Mouse (Mus musculus): ENCODE measurements around the gene Mospd2. TPM values are rescaled to one million over a fixed set of nuclear protein-coding genes. Genes with fewer than 3 reads are reported as not detected.

Mospd2 gene
- total RNA-seq, 2 experiments from 2014 or later, result 18.8 to 19.9 TPM

DNA sequence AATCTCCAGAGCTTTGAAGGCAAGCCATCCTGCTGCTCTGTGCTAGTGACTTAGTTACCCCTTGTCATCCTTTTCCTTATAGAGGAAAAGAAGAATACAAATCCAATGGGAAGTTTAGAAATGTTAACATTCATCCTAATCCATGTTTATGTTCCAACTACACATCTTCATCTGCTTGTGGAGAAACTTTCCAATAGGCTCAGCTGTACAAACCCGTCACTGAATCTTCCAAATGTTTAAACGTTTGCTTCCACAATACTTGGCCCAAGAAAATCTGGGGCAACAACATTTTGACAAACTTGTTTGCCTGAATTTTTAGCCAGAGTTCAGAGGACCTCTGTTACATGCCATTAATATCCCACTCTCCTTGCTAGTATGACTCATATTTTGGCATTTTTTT lies 78.3 kb downstream of the Mospd2 start:
- Histone ChIP-seq H3K4me3 (no peak overlapping the region), H3K27ac (no peak overlapping the region)
- DNase-seq (ENCODE audit: extremely low spot score in 1 of 2, low spot score in 2 of 2), result no peak
- intact Hi-C loops (cut with DNase I), result no loop called here
- no peak for TF ChIP-seq CTCF (IDR thresholded peaks at IDR 0.05)

DNA sequence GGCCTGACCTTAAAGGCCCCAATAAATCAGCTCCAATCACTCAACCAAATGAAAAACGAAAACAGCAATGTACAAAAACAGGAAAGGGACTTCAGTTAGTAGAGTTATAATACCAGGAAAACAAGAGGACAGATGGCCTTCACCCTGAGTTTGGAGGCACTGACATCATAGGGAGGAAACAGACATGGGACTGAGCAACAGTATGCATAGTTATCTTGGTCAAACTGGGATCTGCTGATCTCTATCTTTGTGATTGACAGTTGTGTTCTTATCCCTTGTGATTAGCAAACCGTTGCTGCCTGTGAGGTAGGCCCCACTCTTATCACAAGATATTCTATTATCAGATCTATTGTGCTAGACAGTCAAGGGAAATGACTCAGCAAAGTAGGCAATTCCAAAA lies 80.4 kb downstream of the Mospd2 start:
- H3K27ac ChIP-seq, result no peak overlapping the region
- intact Hi-C loops (cut with DNase I), result no loop called here
- no peak overlapping the region for H3K4me3 ChIP-seq
- no peak for TF ChIP-seq CTCF (IDR thresholded peaks at IDR 0.05)
- no peak for DNase-seq (ENCODE audit: extremely low spot score in 1 of 2, low spot score in 2 of 2)

DNA sequence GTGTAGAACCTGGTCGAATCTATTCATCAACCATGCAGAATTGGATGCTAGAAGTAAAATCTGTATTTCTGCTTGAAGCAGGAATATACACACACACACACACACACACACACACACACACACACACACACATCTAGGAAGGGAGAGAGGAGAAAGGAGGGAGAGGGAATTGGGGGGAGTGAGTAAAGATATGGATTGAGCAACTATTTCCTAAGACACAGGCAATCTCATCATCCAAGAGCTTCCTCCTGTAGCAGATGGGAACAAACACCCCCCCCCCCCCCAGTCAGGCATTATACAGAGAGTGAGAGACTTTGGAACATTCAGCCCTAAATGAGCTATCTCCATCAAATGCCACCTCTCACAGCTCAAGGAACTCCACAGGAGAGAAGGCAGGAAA lies 93.9 kb downstream of the Mospd2 start:
- intact Hi-C loops (cut with DNase I), result no loop called here
- no peak overlapping the region for H3K4me3 ChIP-seq

More for the DNA sequence above, 93.9 kb downstream of the Mospd2 start:
- no peak overlapping the region for H3K27ac ChIP-seq
- TF ChIP-seq CTCF (IDR thresholded peaks at IDR 0.05), result no peak
- DNase-seq (ENCODE audit: extremely low spot score in 1 of 2, low spot score in 2 of 2), result no peak

Other genes starting within 250 kb of the Mospd2 start
- gene Fancb, start 217 bp upstream of the Mospd2 start, total RNA-seq (2021), result 1 to 10 TPM; 1.1 to 1.4 TPM
- not detected for gene Gm17604, start 24.5 kb upstream of the Mospd2 start, total RNA-seq (2021)